In the genomic region with DNA sequence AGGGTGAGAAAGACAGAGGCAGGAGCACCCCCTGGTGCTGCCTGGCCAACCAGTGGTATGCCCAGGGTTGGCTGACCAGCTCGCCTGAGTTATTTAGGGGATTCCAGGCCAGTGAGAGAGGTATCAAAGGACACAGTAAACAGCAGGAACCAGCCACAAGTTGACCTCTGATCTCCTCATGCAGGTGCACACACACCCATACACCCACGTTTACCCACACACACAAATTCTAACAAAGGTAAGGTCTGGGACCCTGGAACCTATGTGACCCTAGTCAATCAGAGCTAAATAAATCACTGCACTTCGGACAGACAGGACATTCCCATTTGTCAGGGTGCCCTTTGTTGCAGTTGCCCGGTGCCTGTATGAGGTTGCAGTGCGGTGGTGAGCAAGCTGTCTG, we compare ENCODE assay signal across 24 mouse cellular contexts.
DNase-seq lines count a peak whose midpoint lies in the region; ATAC-seq lines count a peak whose summit lies in the region.
"Had no signal": no experiment of that assay in that cellular context is flagged by ENCODE, and none has a peak within 500 bp of the region (broad histone marks: within the 10 kb centered on the region; RNA-seq: fewer than 3 reads in every experiment).

No protein-coding gene starts in this region.

- H3K4me2 ChIP-seq in hindbrain, embryonic 11.5 days (replicated peaks; ENCODE audit: low read depth, low read length), result no peak overlapping the region
- no peak overlapping the region for H3K4me2 ChIP-seq in liver, embryonic 16.5 days (ENCODE audit: low read depth, low read length)
- H3K4me2 ChIP-seq: forebrain, embryonic 12.5 days; hindbrain, embryonic 15.5 days; limb, embryonic 13.5 days had no signal

- H3K36me3 ChIP-seq in hindbrain, embryonic 10.5 days, result no peaks in the 10 kb centered on the region
- H3K36me3 ChIP-seq in hindbrain, embryonic 11.5 days (ENCODE audit: control insufficient read depth, insufficient read depth, low read length), result no peaks in the 10 kb centered on the region
- no peaks in the 10 kb centered on the region for H3K36me3 ChIP-seq in embryonic facial prominence, embryonic 10.5 days (replicated peaks)
- no peaks in the 10 kb centered on the region for H3K36me3 ChIP-seq in limb, embryonic 10.5 days
- H3K36me3 ChIP-seq in liver, embryonic 16.5 days (ENCODE audit: control insufficient read depth, insufficient read depth), result no peaks in the 10 kb centered on the region
- H3K36me3 ChIP-seq: forebrain, embryonic 12.5 days; hindbrain, embryonic 15.5 days; limb, embryonic 13.5 days had no signal

- no peaks in the 10 kb centered on the region for H3K27me3 ChIP-seq in hindbrain, embryonic 10.5 days (ENCODE audit: insufficient read depth, poor library complexity, severe bottlenecking)
- 0 out of 2 replicates have a peak, but pooled peaks cover 2% of the 10 kb centered on the region for H3K27me3 ChIP-seq in hindbrain, embryonic 11.5 days (ENCODE audit: control insufficient read depth, insufficient read depth, low read length)
- H3K27me3 ChIP-seq in embryonic facial prominence, embryonic 10.5 days (replicated peaks; ENCODE audit: low read depth, poor library complexity, severe bottlenecking), result no peaks in the 10 kb centered on the region
- H3K27me3 ChIP-seq in limb, embryonic 10.5 days (ENCODE audit: low read depth, poor library complexity, severe bottlenecking), result no peaks in the 10 kb centered on the region
- H3K27me3 ChIP-seq in liver, embryonic 16.5 days (ENCODE audit: control insufficient read depth, insufficient read depth, low read depth, low read length), result no peaks in the 10 kb centered on the region
- H3K27me3 ChIP-seq: forebrain, embryonic 12.5 days; hindbrain, embryonic 15.5 days had no signal

- no peak overlapping the region for H3K9ac ChIP-seq in hindbrain, embryonic 11.5 days (ENCODE audit: low read depth, low read length)
- H3K9ac ChIP-seq in liver, embryonic 16.5 days (ENCODE audit: low read depth, low read length), result no peak overlapping the region
- H3K9ac ChIP-seq: forebrain, embryonic 12.5 days; forebrain, postnatal 0 days; hindbrain, embryonic 15.5 days; limb, embryonic 13.5 days had no signal

- 41% methylated on average over 5 of the region's 5 CpGs for WGBS in hindbrain, embryonic 10.5 days
- 37% methylated on average over 5 of the region's 5 CpGs for WGBS in hindbrain, embryonic 11.5 days
- 50% methylated on average over 5 of the region's 5 CpGs for WGBS in embryonic facial prominence, embryonic 10.5 days
- WGBS in limb, embryonic 10.5 days, result 27% methylated on average over 5 of the region's 5 CpGs
- WGBS in liver, embryonic 16.5 days (ENCODE audit: insufficient replicate concordance), result 43% methylated on average over 5 of the region's 5 CpGs

- peaks cover 19% of the 10 kb centered on the region for H3K4me1 ChIP-seq in hindbrain, embryonic 10.5 days (replicated peaks)
- H3K4me1 ChIP-seq in hindbrain, embryonic 11.5 days (replicated peaks; ENCODE audit: control insufficient read depth, insufficient read depth, low read length), result no peaks in the 10 kb centered on the region
- peaks cover 30% of the 10 kb centered on the region for H3K4me1 ChIP-seq in embryonic facial prominence, embryonic 10.5 days
- peaks cover 19% of the 10 kb centered on the region for H3K4me1 ChIP-seq in limb, embryonic 10.5 days
- no peaks in the 10 kb centered on the region for H3K4me1 ChIP-seq in liver, embryonic 16.5 days (ENCODE audit: control insufficient read depth, low read depth, low read length)
- H3K4me1 ChIP-seq: forebrain, embryonic 12.5 days; hindbrain, embryonic 15.5 days had no signal

- DNase-seq in hindbrain, embryonic 10.5 days (ENCODE audit: low spot score), result no peak
- DNase-seq in hindbrain, embryonic 11.5 days (ENCODE audit: low spot score), result no peak
- no peak for DNase-seq in embryonic facial prominence, embryonic 10.5 days (ENCODE audit: low spot score)
- no peak for DNase-seq in limb, embryonic 10.5 days (ENCODE audit: low spot score)
- DNase-seq in layer of hippocampus, postnatal 36 days, result no peak
- DNase-seq: adrenal gland, postnatal 25 days; B cell, adult 2 months; cerebellum, adult 2 months; forebrain, postnatal 0 days; gastrocnemius, postnatal 10 days; heart, postnatal 4 days; kidney, adult 11 months; kidney, postnatal 25 days; lung, adult 18-20 months; lung, postnatal 4 days; midbrain, embryonic 14.5 days had no signal

- no peak for ATAC-seq in hindbrain, embryonic 11.5 days (ENCODE audit: low FRiP score)
- ATAC-seq in liver, embryonic 16.5 days (ENCODE audit: low read depth), result 0 out of 2 replicates have a peak, but pooled peaks have one; percentile 43
- ATAC-seq: forebrain, postnatal 0 days; inflammation-experienced regulatory T-cells, adult 6 months; lung, postnatal 0 days had no signal

- peak overlapping the region; percentile 64; the same call in 1 of the 2 replicates for H3K27ac ChIP-seq in hindbrain, embryonic 10.5 days
- no peak overlapping the region for H3K27ac ChIP-seq in hindbrain, embryonic 11.5 days (ENCODE audit: low read depth, low read length)
- peak overlapping the region; percentile 65 for H3K27ac ChIP-seq in embryonic facial prominence, embryonic 10.5 days (replicated peaks)
- H3K27ac ChIP-seq in limb, embryonic 10.5 days, result peak overlapping the region; percentile 61; the same call in 1 of the 2 replicates
- H3K27ac ChIP-seq in liver, embryonic 16.5 days (ENCODE audit: low read length), result no peak overlapping the region
- H3K27ac ChIP-seq: forebrain, embryonic 12.5 days; hindbrain, embryonic 15.5 days; left cerebral cortex, adult 2 months; limb, embryonic 13.5 days had no signal

- peaks cover 6% of the 10 kb centered on the region; the same call in 1 of the 2 replicates for H3K9me3 ChIP-seq in hindbrain, embryonic 10.5 days
- H3K9me3 ChIP-seq in hindbrain, embryonic 11.5 days (ENCODE audit: control insufficient read depth, low read length), result no peaks in the 10 kb centered on the region
- H3K9me3 ChIP-seq in embryonic facial prominence, embryonic 10.5 days, result peaks cover 5% of the 10 kb centered on the region; the same call in 1 of the 2 replicates
- no peaks in the 10 kb centered on the region for H3K9me3 ChIP-seq in limb, embryonic 10.5 days (replicated peaks)
- no peaks in the 10 kb centered on the region; the same call in 1 of the 2 replicates for H3K9me3 ChIP-seq in liver, embryonic 16.5 days (replicated peaks; ENCODE audit: control insufficient read depth, low read length)
- H3K9me3 ChIP-seq: hindbrain, embryonic 15.5 days; limb, embryonic 13.5 days had no signal

- no peak overlapping the region for H3K4me3 ChIP-seq in hindbrain, embryonic 10.5 days
- H3K4me3 ChIP-seq in hindbrain, embryonic 11.5 days (ENCODE audit: low read depth, low read length), result no peak overlapping the region
- no peak overlapping the region for H3K4me3 ChIP-seq in embryonic facial prominence, embryonic 10.5 days
- H3K4me3 ChIP-seq in limb, embryonic 10.5 days, result no peak overlapping the region
- H3K4me3 ChIP-seq in liver, embryonic 16.5 days (ENCODE audit: low read depth, low read length), result no peak overlapping the region
- H3K4me3 ChIP-seq: erythroblast, embryonic 14.5 days; forebrain, embryonic 12.5 days; hindbrain, embryonic 15.5 days; left cerebral cortex, adult 2 months; limb, embryonic 13.5 days had no signal

Comparison
In these comparisons a context has a peak if more than half of its experiments do, and no peak if none do; other contexts are left out.
1. H3K27ac ChIP-seq: peak in hindbrain, embryonic 10.5 days (single experiment), embryonic facial prominence, embryonic 10.5 days (single experiment) and limb, embryonic 10.5 days (single experiment); none in hindbrain, embryonic 11.5 days (single experiment) and liver, embryonic 16.5 days (single experiment).